Mouse (Mus musculus): ENCODE data around the gene Rgs2.

Gene Rgs2

DNA sequence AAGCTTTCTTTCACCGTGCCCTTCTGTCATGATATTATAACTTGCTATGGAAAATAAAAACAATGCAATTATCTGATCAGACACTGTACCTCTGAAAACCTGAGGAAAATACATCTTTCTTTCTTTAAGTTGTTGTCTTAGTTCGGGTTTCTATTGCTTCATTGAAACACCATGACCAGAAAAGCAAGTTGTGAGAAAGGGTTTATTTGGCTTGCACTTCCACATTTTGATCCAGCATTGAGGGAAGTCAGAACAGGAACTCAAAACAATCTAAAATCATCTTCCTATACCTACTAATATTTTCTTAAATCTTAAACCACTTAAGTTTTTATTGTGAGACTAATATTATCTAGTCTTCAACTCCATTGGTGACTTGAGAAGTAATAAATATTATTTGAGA is 11.4 kb downstream of the Rgs2 start:
- CTCF ChIA-PET, result no interaction called here
- POLR2A ChIA-PET, result interaction anchor here in 1 of 4 experiments (1.5 kb wide), 1 partner anchor 14 kb away, joined by 3 read pairs; no protein-coding TSS in a partner anchor

DNA sequence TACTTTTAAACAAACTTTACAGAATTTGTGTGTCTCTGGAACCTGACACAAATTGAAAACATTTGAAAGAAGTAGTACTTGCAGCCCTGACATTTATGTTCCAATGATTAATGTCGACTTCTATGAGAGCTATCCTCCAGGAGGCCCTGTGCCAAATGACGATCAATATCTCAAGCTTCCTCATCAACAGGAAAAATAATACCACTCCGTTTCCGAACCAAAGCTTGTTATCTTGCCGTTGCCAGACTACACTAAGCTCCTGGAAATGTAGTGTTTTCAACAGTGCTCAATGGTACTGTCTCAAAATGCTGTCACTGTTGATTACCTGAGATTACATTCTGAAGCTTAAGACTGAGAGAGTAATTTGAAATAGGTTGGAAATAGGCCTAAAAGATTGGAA is 13.7 kb downstream of the Rgs2 start:
- POLR2A ChIA-PET, result interaction anchor here in 2 of 4 experiments (0.6 to 1.1 kb wide), 2 partner anchors 9 to 14 kb away, joined by 3 read pairs; partner anchors contain the start of gene Rgs2 (in 1 of the 2)
- CTCF ChIA-PET, result no interaction called here

DNA sequence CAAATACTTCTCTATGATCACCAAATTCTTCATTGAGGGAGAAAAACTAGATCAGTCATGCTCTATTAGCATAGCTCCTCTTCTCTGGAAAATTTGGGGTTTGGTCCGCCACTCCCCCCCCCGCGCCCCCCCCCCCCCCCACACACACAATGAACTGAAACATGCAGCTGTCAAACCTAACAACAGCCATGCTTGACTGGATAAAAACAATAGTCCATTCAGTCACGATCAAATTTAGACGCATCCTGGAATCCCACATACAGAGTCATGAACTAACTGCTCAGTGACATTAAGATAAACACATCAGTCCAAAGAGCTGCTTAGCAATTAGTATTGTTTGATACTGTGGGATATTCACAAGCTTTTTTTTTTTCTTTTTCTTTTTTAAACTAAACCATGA is 14.2 kb downstream of the Rgs2 start:
- ChIA-PET CTCF (no interaction called here), POLR2A (interaction anchor here in 2 of 4 experiments (0.6 to 1.1 kb wide), 2 partner anchors 14 to 653 kb away, joined by 3 to 4 read pairs; partner anchors contain the start of gene Rgs2 (in 1 of the 2))

DNA sequence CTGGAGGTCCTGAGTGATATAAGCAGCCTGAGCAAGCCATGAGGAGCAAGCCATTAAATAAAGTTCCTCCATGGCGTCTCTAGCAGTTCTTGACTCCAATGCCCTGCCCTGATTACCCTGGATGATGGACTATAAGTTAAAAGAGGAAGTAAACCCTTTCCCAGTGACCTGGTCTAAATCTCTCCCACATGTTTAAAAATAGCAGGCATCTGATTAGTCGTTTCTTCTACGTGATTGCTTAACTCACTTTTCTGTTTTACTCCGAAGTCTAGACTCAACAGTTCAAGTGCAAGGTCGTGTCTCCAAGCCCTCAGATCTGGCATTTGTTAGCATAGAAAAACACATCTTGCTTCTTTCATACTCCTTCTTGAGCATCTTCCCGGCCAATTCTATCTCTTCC is 15.2 kb downstream of the Rgs2 start:
- ChIA-PET POLR2A (interaction anchor here in 1 of 4 experiments (0.7 kb wide), 1 partner anchor 25 kb away, joined by 3 read pairs; no protein-coding TSS in a partner anchor), CTCF (no interaction called here)

DNA sequence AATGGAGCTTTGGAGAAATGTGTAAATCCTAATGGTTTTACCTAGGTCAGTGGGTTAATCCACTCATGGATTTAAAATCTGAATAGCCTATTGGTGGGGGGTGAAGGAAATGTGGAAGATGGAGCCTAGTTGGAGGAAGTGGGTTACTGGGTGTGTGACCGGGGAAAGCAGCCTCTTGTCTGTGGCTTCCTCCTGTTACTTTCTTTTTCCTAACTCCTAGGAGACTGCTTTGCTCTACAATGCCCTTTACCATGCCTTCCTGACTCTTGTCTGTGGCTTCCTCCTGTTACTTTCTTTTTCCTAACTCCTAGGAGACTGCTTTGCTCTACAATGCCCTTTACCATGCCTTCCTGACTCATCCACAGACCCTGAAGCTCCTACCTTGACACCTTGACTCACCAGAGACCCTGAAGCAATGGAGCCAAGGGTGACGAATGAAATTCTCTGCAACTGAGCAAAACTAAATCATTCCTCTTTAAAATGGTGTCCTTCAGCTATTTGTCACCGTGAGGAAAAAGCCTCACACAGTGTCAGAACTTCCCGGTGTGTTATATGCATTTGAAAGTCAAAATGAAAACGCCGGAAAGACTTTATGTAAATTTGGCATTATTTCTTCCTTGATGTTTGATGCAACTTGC is 18.9 kb downstream of the Rgs2 start:
- CTCF ChIA-PET, result no interaction called here
- POLR2A ChIA-PET, result interaction anchor here in 1 of 4 experiments (0.7 kb wide), 1 partner anchor 164 kb away, joined by 3 read pairs; no protein-coding TSS in a partner anchor

DNA sequence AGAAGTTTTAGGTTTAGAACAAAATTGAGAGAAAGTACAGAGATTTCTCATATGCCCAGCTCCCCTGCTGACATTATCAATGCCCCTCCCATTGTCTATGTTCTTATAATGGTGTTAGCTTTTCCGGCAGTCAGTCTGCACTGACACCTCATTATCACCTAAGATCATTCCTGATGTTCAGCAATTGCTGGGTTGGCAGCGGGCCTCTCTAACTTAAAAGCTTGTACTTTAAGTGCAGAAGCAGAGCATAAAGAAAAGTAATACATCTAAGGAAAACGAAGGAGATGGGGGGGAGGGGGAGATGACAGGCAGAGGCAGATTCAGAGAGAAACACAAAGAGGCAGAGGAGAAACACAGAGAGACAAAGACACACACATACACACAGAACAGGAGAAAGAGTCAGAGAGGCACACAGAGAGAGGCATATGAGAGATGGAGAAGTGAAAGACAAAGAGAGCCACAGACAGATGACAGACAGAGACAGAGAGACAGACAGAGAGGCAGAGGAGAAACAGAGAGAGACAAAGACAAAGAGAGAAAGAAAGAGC is 21.1 kb downstream of the Rgs2 start:
- CTCF ChIA-PET, result no interaction called here
- POLR2A ChIA-PET, result interaction anchor here in 1 of 4 experiments (0.6 kb wide), 1 partner anchor 26 kb away, joined by 3 read pairs; no protein-coding TSS in a partner anchor

DNA sequence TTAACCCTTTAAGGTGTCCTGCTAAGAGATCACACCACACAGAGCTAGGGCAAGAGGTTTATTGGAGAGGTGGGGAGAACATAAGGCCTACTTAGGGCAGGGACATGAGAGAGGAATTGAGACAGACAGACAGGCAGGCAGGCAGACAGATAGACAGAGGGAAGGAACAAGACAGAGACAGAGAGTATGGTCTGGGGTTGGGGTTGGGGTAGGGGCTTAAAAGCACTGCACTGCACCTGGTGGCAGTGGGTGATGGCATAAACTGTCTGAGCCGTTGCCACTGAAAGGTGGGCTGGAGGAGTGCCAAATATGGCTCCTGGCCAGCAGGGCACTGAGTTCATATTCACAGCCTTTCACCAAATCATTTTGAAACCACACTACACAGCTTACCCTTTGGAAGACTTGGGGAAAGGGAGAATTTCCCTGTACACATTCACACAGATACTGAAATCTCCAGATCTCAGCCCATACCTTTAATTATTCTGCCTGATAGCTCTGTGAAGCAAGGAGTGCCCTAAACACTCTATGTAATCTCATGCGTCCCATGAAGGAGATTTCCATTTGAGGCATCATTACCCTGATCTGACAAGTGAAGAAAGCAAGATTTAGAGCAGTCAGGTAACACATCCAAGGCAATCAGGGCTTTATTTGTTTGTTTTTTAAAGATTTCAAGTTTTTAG is 21.7 kb downstream of the Rgs2 start:
- ChIA-PET CTCF (no interaction called here), POLR2A (interaction anchor here in 1 of 4 experiments (0.6 kb wide), 1 partner anchor 27 kb away, joined by 3 read pairs; no protein-coding TSS in a partner anchor)

DNA sequence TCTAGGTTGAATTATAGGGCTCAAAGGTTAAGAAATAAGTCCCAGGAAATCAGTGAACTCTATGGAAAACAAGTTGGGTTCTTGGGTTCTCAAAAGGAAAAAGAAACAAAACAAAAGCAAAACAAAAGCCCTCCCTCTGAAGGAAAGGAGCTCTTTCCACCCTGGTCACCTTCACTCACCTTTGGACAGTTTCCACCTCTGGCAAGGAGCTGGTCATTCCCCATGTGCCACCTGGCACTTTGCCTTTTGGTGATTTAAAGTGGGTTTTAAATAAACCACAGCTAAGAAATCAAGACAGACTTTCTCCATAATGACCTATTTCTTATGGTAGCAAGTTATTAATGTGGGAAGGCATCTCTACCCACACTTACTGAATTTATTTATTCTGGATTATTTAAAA is 23.1 kb downstream of the Rgs2 start:
- CTCF ChIA-PET, result no interaction called here

DNA sequence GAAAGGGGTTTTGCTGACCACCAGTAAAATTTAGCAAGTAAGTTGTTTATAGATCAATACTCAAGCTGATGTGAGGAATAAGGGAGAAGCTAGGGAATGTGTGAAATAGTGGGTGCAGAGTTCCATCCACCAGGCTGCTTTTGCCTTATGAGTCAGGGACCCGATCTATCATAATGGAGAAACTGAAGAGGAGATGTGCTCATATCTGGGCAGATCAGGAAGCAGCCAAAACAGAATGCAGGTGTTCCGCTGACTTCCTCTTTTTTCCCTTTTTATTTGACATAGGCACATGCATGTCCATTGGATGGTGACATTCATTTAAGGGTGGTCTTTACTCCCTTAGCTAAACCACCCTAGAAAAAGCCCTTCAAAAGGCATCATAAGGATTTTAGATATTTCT is 29.3 kb downstream of the Rgs2 start:
- CTCF ChIA-PET, result no interaction called here
- POLR2A ChIA-PET, result no interaction called here

More for the DNA sequence above, 23.1 kb downstream of the Rgs2 start:
- POLR2A ChIA-PET, result no interaction called here

DNA sequence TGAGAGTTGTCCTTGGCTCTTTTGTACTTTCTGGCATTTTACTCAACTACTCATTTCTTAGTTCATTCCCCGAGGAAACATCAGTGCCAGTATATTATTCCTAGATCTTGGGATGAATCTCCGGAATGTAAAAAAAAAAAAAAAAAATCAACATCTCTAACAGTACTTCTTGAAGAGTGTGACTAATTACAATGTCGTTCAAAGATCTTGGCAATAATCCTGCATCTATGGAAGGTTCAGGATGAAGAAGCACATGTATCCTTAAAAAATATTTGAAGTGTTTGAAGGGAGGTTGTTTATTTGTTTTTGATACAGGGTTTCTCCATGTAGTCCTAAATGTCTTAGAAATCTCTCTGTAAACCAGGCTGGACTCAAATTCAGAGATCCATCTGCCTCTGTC is 41.7 kb downstream of the Rgs2 start:
- ChIA-PET CTCF (no interaction called here), POLR2A (no interaction called here)

DNA sequence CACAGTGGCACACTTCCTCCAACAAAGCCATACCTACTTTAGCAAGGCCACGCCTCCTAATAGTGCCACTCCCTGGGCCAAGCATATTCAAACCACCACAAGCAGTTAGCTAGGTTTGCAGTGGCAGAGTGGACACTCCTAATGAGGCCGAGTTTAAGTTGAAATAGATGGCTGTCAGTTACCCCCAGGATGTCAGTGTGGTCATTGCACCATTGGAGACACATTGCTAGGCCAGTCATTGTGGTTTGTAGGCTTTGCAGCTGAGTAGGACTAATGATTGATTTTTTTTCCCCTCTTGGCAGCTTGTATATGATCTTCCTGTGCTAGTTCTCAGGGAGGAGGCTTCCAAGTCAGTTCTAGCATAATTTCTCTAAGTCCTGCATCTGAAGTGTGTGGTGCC is 43.6 kb downstream of the Rgs2 start:
- ChIA-PET POLR2A (no interaction called here), CTCF (no interaction called here)

DNA sequence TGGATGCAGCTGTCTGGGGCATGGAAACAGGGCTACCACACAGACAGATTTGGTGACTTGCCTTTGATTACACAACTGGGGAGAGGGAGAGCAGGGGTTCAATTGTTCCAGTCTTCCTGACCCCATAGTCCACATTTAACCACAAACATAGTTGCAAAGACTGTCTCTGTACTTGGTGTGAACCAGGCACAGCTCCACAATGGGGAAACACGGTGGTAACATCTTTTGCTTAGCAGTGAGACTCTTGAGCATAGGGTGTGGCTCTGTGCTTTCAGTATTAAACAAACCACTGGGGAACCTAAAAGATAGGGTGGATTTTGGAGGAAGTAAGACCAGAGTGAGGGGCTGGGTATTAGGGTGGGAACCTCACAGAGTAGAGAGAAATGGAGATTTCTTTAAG is 47.9 kb downstream of the Rgs2 start:
- POLR2A ChIA-PET, result no interaction called here
- CTCF ChIA-PET, result no interaction called here

DNA sequence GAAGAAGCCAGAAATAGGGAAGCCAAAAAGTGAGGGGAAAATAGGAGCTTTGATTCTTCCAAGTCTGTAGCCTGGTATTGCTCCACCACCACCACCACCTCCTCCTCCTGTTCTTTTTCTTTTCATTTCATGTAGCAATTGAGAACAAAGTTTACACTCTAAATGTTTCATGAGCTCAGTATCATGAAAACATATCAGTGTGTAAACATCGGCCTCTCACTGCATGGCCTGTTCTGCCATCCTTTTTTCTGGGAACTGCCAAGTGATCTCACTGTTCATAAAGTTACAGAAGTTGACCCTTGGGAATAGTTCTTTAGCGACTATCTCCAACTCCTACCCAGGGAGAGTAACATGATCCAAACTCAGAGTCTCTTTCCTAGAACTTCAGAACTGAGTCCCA is 51.1 kb downstream of the Rgs2 start:
- CTCF ChIA-PET, result no interaction called here
- POLR2A ChIA-PET, result no interaction called here
